Comparison of ENCODE assay signal across 8 mouse cellular contexts in the genomic region with DNA sequence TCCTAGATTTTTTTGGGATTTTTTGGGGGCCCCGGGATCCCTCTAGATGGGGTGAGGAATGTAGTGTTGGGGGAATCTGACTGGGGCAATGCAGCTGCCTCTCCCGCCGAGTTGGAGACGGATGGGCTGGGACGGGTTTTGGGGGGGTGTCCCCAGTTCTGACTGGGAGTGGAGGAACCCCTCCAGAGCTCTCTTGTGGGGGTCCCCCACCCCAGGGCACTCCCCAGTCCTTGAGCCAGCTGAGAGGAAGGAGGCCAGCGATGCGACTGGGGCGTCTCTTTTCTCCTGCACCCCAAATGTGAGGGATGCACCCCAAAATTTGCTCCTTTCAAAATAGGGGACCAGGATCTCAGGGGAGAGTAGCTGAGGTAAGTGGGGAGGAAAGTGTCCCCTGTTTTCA. TPM values are rescaled to one million over a fixed set of nuclear protein-coding genes. Genes with fewer than 3 reads are reported as not detected.
DNase-seq lines count a peak whose midpoint lies in the region; ATAC-seq lines count a peak whose summit lies in the region.

No protein-coding gene starts in this region.

- peak overlapping the region; percentile 63 for H3K4me3 ChIP-seq in heart, embryonic 10.5 days
- peak overlapping the region; percentile 56 for H3K4me3 ChIP-seq in heart, embryonic 16.5 days (ENCODE audit: low read length)
- peak overlapping the region; percentile 26; the same call in 1 of the 2 replicates for H3K4me3 ChIP-seq in midbrain, embryonic 11.5 days (ENCODE audit: low read depth, low read length)

- peak overlapping the region; percentile 74 for H3K9ac ChIP-seq in heart, embryonic 16.5 days (ENCODE audit: low read length)
- peak overlapping the region; percentile 55 for H3K9ac ChIP-seq in midbrain, embryonic 11.5 days (ENCODE audit: low read length)

- no peak for DNase-seq in heart, embryonic 10.5 days (ENCODE audit: low spot score)
- DNase-seq in heart, adult 8-10 months (ENCODE audit: low spot score): no peak
- peak; percentile 42 to 57 for DNase-seq in cerebellum, adult 18-20 months
- DNase-seq in midbrain, embryonic 11.5 days (ENCODE audit: low spot score, missing footprints): no peak
- no peak for DNase-seq in embryo, embryonic 10.5 days (ENCODE audit: low spot score)
- DNase-seq in right cerebral cortex, adult 2 months (ENCODE audit: low spot score in 2 of 2): no peak

- WGBS in heart, embryonic 10.5 days: 38% methylated on average over 8 of the region's 8 CpGs
- 28% methylated on average over 8 of the region's 8 CpGs for WGBS in heart, embryonic 16.5 days
- WGBS in midbrain, embryonic 11.5 days: 33% methylated on average over 8 of the region's 8 CpGs

- H3K36me3 ChIP-seq in heart, embryonic 10.5 days: peaks cover 16% of the 10 kb centered on the region
- H3K36me3 ChIP-seq in heart, embryonic 16.5 days (ENCODE audit: control insufficient read depth, insufficient read depth): peaks cover 10% of the 10 kb centered on the region; the same call in 1 of the 2 replicates
- H3K36me3 ChIP-seq in midbrain, embryonic 11.5 days (ENCODE audit: control insufficient read depth, insufficient read depth, low read length): peaks cover 6% of the 10 kb centered on the region

- H3K4me2 ChIP-seq in heart, embryonic 16.5 days (ENCODE audit: low read depth, low read length): peak overlapping the region; percentile 72
- H3K4me2 ChIP-seq in midbrain, embryonic 11.5 days: peak overlapping the region; percentile 54

- H3K27ac ChIP-seq in heart, embryonic 10.5 days: peak overlapping the region; percentile 91
- H3K27ac ChIP-seq in heart, embryonic 16.5 days (ENCODE audit: low read length): no peak overlapping the region
- H3K27ac ChIP-seq in midbrain, embryonic 11.5 days (ENCODE audit: low read depth, low read length): no peak overlapping the region

- peaks cover 24% of the 10 kb centered on the region for H3K27me3 ChIP-seq in heart, embryonic 10.5 days (ENCODE audit: insufficient read depth, poor library complexity, severe bottlenecking)
- H3K27me3 ChIP-seq in heart, embryonic 16.5 days (ENCODE audit: control insufficient read depth, insufficient read depth, low read length): peaks cover 18% of the 10 kb centered on the region
- peaks cover 23% of the 10 kb centered on the region for H3K27me3 ChIP-seq in midbrain, embryonic 11.5 days (ENCODE audit: control insufficient read depth, insufficient read depth, low read length)

- peaks cover 75% of the 10 kb centered on the region for H3K4me1 ChIP-seq in heart, embryonic 10.5 days
- H3K4me1 ChIP-seq in heart, embryonic 16.5 days (ENCODE audit: control insufficient read depth, insufficient read depth, low read length): peaks cover 19% of the 10 kb centered on the region
- peaks cover 15% of the 10 kb centered on the region for H3K4me1 ChIP-seq in midbrain, embryonic 11.5 days (ENCODE audit: control insufficient read depth, insufficient read depth, low read length)

- H3K9me3 ChIP-seq in heart, embryonic 10.5 days: no peaks in the 10 kb centered on the region
- H3K9me3 ChIP-seq in heart, embryonic 16.5 days (replicated peaks; ENCODE audit: control insufficient read depth, low read length): no peaks in the 10 kb centered on the region
- H3K9me3 ChIP-seq in midbrain, embryonic 11.5 days (ENCODE audit: control insufficient read depth, low read length): no peaks in the 10 kb centered on the region

- no peak for ATAC-seq in heart, embryonic 16.5 days (replicated peaks; ENCODE audit: extremely low read depth, insufficient read depth, low FRiP score)
- no peak for ATAC-seq in midbrain, embryonic 11.5 days (ENCODE audit: low FRiP score)
- no peak for ATAC-seq in monocyte, adult 5-6 weeks (replicated peaks; ENCODE audit: insufficient number of reproducible peaks, low FRiP score, low TSS enrichment, poor library complexity, severe bottlenecking)

RNA-seq across cellular contexts. Expression of a gene that starts 3.4 kb away (rescaled TPM):
- polyA plus RNA-seq in heart, embryonic 10.5 days (2016; fragmentation: Nextera tagmentation; extraction: Ambion mirVana): 10.7 and 15.0 TPM in 2 replicates
- total RNA-seq in heart, adult 8-10 months (2022): 10 to 100 TPM in 3 of 4 experiments, 1 to 10 TPM in 1; 5.9 to 22.0 (median 17.3) TPM
- 18.1 and 20.2 TPM in 2 replicates for polyA plus RNA-seq in heart, embryonic 16.5 days (2015; fragmentation: Nextera tagmentation; extraction: Ambion mirVana)
- 4.9 and 5.4 TPM in 2 replicates for polyA plus RNA-seq in midbrain, embryonic 11.5 days (2014; fragmentation: Nextera tagmentation; extraction: Ambion mirVana)
- not detected in 3 replicates for total RNA-seq in monocyte, adult 5-6 weeks (2017)

RNA-seq across cellular contexts. Expression of a gene that starts 4.7 kb away (rescaled TPM):
- polyA plus RNA-seq in heart, embryonic 10.5 days (2016; fragmentation: Nextera tagmentation; extraction: Ambion mirVana): 142 and 153 TPM in 2 replicates
- 10 to 100 TPM; 22.2 to 31.6 (median 29.0) TPM for total RNA-seq in heart, adult 8-10 months (2022)
- polyA plus RNA-seq in heart, embryonic 16.5 days (2015; fragmentation: Nextera tagmentation; extraction: Ambion mirVana): 116 and 121 TPM in 2 replicates
- polyA plus RNA-seq in midbrain, embryonic 11.5 days (2014; fragmentation: Nextera tagmentation; extraction: Ambion mirVana): 226 and 232 TPM in 2 replicates
- total RNA-seq in monocyte, adult 5-6 weeks (2017): 8.1 to 28.1 TPM (median 18.3 TPM) in 3 replicates

RNA-seq across cellular contexts. Expression of a gene that starts 6.6 kb away (rescaled TPM):
- 6.5 and 8.7 TPM in 2 replicates for polyA plus RNA-seq in heart, embryonic 10.5 days (2016; fragmentation: Nextera tagmentation; extraction: Ambion mirVana)
- total RNA-seq in heart, adult 8-10 months (2022): 1 to 10 TPM; 1.2 to 2.7 (median 2.4) TPM
- polyA plus RNA-seq in heart, embryonic 16.5 days (2015; fragmentation: Nextera tagmentation; extraction: Ambion mirVana): 8.2 and 9.0 TPM in 2 replicates
- 9.7 and 12.1 TPM in 2 replicates for polyA plus RNA-seq in midbrain, embryonic 11.5 days (2014; fragmentation: Nextera tagmentation; extraction: Ambion mirVana)
- total RNA-seq in monocyte, adult 5-6 weeks (2017): 3.3 to 5.8 TPM in 2 of 3 replicates, not detected in the other

RNA-seq across cellular contexts. Expression of a gene that starts 6.6 kb away (rescaled TPM):
- 126 and 165 TPM in 2 replicates for polyA plus RNA-seq in heart, embryonic 10.5 days (2016; fragmentation: Nextera tagmentation; extraction: Ambion mirVana)
- total RNA-seq in heart, adult 8-10 months (2022): 100 to 1,000 TPM in 2 of 4 experiments, 10 to 100 TPM in 2; 91.2 to 119 (median 96.3) TPM
- 218 and 227 TPM in 2 replicates for polyA plus RNA-seq in heart, embryonic 16.5 days (2015; fragmentation: Nextera tagmentation; extraction: Ambion mirVana)
- polyA plus RNA-seq in midbrain, embryonic 11.5 days (2014; fragmentation: Nextera tagmentation; extraction: Ambion mirVana): 126 and 127 TPM in 2 replicates
- 17.5 to 31.1 TPM (median 23.2 TPM) in 3 replicates for total RNA-seq in monocyte, adult 5-6 weeks (2017)

RNA-seq across cellular contexts. Expression of a gene that starts 12.2 kb away (rescaled TPM):
- 10.0 and 10.4 TPM in 2 replicates for polyA plus RNA-seq in heart, embryonic 10.5 days (2016; fragmentation: Nextera tagmentation; extraction: Ambion mirVana)
- 1 to 10 TPM; 2.5 to 3.6 (median 3.4) TPM for total RNA-seq in heart, adult 8-10 months (2022)
- polyA plus RNA-seq in heart, embryonic 16.5 days (2015; fragmentation: Nextera tagmentation; extraction: Ambion mirVana): 5.0 and 5.6 TPM in 2 replicates
- polyA plus RNA-seq in midbrain, embryonic 11.5 days (2014; fragmentation: Nextera tagmentation; extraction: Ambion mirVana): 14.9 and 15.8 TPM in 2 replicates
- 1.9 to 11.0 TPM (median 3.1 TPM) in 3 replicates for total RNA-seq in monocyte, adult 5-6 weeks (2017)

Comparison
In these comparisons a context has a peak if more than half of its experiments do, and no peak if none do; other contexts are left out.
1. DNase-seq: peak in cerebellum, adult 18-20 months (2 of 2); none in heart, embryonic 10.5 days (single experiment), heart, adult 8-10 months (single experiment), midbrain, embryonic 11.5 days (single experiment), embryo, embryonic 10.5 days (single experiment) and right cerebral cortex, adult 2 months (0 of 2).
2. Peak in every context shown above with its lines, with median percentiles within 50 percentile points of each other: H3K4me3 ChIP-seq.